Mouse (Mus musculus) liver, adult (tissue): ENCODE measurements around the gene A930009A15Rik.

ENCODE experiments used
- GATA4 ChIP-seq: IDR thresholded peaks from 2 replicates; pipeline ENCODE4 v1.6.1; 2014; ENCODE audit warnings: mild to moderate bottlenecking, low read length; ENCODE audit not compliant: insufficient replicate concordance

A930009A15Rik gene

DNA sequence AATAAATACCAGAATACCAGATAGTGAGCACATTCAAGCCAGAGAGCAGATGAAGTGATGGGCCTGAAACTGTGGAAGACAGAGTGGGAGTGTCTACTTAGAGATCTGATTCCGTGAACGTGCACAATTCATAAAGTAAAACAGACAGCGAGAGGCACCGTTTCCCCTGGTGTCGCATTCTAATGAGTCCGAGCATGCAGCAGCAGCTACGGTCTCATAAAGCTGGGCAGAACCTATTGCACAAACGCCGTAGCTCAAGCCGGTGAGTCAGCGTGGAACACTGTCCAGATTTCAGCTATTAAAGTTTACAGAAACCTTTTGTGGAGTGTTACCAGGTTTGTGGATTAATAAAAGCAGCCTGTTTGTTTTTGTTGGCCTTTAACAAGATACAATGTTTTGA, 23.4 kb downstream of the A930009A15Rik start:
- TF ChIP-seq GATA4 = no peak

- TF ChIP-seq GATA4 = no peak
These were observed 23.9 kb downstream of the A930009A15Rik start for GRCm38 (mm10) chr10:115593651-115594050.

GRCm38 (mm10) chr10:115595748-115596147, 26.0 kb downstream of the A930009A15Rik start:
- TF ChIP-seq GATA4 = no peak

GRCm38 (mm10) chr10:115617456-115618287, 47.9 kb downstream of the A930009A15Rik start:
- TF ChIP-seq GATA4 = no peak

DNA sequence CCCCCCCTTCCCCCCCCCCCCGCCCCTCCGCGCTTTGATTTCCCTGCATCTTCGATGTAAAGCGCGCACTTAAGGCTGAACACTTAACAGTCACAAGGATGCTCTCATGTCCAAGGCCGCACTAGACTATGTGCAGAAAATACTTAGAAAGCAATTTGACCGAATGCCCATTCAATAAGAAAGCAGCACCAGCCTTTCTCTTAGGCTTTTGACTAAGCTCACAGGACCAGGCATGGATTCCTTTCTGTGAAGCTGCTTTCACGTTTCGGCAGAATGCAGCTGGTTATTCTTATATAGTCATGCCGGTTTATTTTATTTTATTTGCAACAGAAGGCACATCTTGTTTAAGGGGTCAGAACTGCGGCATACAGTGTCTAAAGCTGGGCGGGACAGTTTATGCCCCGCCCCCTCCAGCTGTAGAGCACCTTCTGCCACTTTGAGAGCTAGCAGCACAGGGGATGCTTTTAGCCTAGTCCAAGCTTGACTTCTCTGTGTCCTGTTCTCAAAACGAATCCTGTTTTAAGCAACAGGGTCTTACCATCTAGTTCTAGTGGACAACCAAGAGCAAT, 48.6 kb downstream of the A930009A15Rik start:
- TF ChIP-seq GATA4 = no peak

GRCm38 (mm10) chr10:115623481-115623880, 53.7 kb downstream of the A930009A15Rik start:
- TF ChIP-seq GATA4 = no peak

DNA sequence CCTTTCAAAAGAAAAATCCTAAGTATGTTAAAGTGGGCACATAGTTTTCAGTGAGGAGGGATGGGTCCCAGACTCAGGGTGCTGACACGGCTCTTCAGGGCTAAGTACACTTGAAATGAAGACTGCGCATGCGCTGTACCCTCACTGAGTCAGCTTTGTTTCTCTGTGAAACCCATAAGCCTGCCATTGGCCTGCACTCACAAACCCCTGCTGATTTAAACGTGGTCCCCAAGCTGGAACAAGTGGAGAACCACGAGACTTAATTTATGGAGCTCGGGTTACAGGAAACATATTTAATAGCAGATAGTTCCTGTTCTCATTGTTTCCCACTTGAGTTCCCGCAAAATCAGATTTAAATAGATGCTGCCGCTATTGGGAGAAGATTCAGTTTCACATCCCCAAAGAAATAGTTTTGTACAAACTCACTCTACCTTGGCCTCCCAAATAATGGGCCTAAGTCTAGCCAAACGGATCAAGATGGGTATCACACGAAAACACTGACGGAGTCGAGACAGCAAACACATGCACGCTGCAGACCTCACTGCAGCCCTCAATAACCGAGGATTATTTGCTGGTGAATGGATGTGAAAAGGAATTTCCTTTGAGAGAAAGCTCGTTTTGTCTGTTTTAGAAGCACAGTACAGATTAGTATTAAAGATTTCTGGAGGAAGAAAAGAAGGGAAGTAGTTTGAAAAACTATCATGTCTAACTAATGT, 54.3 kb downstream of the A930009A15Rik start:
- TF ChIP-seq GATA4 = no peak

GRCm38 (mm10) chr10:115624957-115625356, 55.2 kb downstream of the A930009A15Rik start:
- no peak for TF ChIP-seq GATA4

- no peak for TF ChIP-seq GATA4
These were observed 56.9 kb downstream of the A930009A15Rik start for GRCm38 (mm10) chr10:115626678-115627077.
